Mouse (Mus musculus) testis, adult 2 months (tissue): ENCODE results near the gene Igsf21. TPM values are rescaled to one million over a fixed set of nuclear protein-coding genes. Genes with fewer than 3 reads are reported as not detected.

Experiments
- H3K27ac ChIP-seq: fragments of 200-500 bp; 2 replicates; pipeline ENCODE4 v1.5.1; 2012; ENCODE audit warnings: low read depth, low read length; ENCODE audit not compliant: control insufficient read depth, insufficient read depth
- H3K27me3 ChIP-seq: fragments of 200-500 bp; 2 replicates; pipeline ENCODE4 v1.6.1; 2012; ENCODE audit warnings: mild to moderate bottlenecking, low read length, moderate library complexity; ENCODE audit not compliant: control insufficient read depth, insufficient read depth
- H3K36me3 ChIP-seq: fragments of 200-500 bp; 2 replicates; pipeline ENCODE4 v1.6.1; 2012; ENCODE audit warnings: mild to moderate bottlenecking, low read length; ENCODE audit not compliant: control insufficient read depth, insufficient read depth
- H3K4me1 ChIP-seq: fragments of 200-500 bp; 2 replicates; pipeline ENCODE4 v1.6.1; 2012; ENCODE audit warnings: low read length; ENCODE audit not compliant: control insufficient read depth, insufficient read depth
- H3K4me3 ChIP-seq: fragments of 200-500 bp; 2 replicates; pipeline ENCODE4 v1.5.1; 2012; ENCODE audit warnings: low read depth, mild to moderate bottlenecking, low read length, moderate library complexity, mixed read lengths; ENCODE audit not compliant: control insufficient read depth
- CTCF ChIP-seq: fragments of 200-500 bp; IDR thresholded peaks from 2 replicates; pipeline ENCODE4 v1.5.1; 2012; ENCODE audit warnings: low read depth, mild to moderate bottlenecking, inconsistent platforms, low read length, moderate library complexity; ENCODE audit not compliant: control insufficient read depth, insufficient read depth, insufficient replicate concordance
- POLR2A ChIP-seq: fragments of 200-500 bp; IDR thresholded peaks from 2 replicates; pipeline ENCODE4 v1.6.1; 2012; ENCODE audit warnings: low read depth, mild to moderate bottlenecking, inconsistent platforms, low read length, moderate library complexity; ENCODE audit not compliant: control insufficient read depth
- polyA plus RNA-seq: library from polyadenylated mRNA; depleted of rRNA; stranded (reverse); fragments of >200 nt; gene quantifications from 2 replicates; pipeline ENCODE4 v1.2.3, GENCODE M21; 2012

Gene Igsf21
- polyA plus RNA-seq, 1 experiment, result 0.41 TPM

- H3K4me3 ChIP-seq, result no peak overlapping the region
- H3K4me1 ChIP-seq, result peaks cover 9% of the 10 kb centered on the region
- H3K36me3 ChIP-seq, result no peaks in the 10 kb centered on the region
- H3K27ac ChIP-seq, result no peak overlapping the region
- H3K27me3 ChIP-seq, result no peaks in the 10 kb centered on the region
- no peak for TF ChIP-seq POLR2A
- no peak for TF ChIP-seq CTCF
Measured at GRCm38 (mm10) chr4:140210129-140210890, 36.3 kb downstream of the Igsf21 start.

GRCm38 (mm10) chr4:140205811-140206231, 40.8 kb downstream of the Igsf21 start:
- H3K27me3 ChIP-seq, result no peaks in the 10 kb centered on the region
- no peaks in the 10 kb centered on the region for H3K4me1 ChIP-seq
- no peaks in the 10 kb centered on the region for H3K36me3 ChIP-seq
- no peak for TF ChIP-seq CTCF
- TF ChIP-seq POLR2A, result no peak
- no peak overlapping the region for H3K4me3 ChIP-seq
- H3K27ac ChIP-seq, result no peak overlapping the region

GRCm38 (mm10) chr4:140204775-140205174, 41.8 kb downstream of the Igsf21 start:
- Histone ChIP-seq H3K4me3 (no peak overlapping the region), H3K27me3 (no peaks in the 10 kb centered on the region), H3K4me1 (no peaks in the 10 kb centered on the region), H3K36me3 (no peaks in the 10 kb centered on the region), H3K27ac (no peak overlapping the region)
- TF ChIP-seq POLR2A (no peak), CTCF (no peak)

- Histone ChIP-seq H3K36me3 (no peaks in the 10 kb centered on the region), H3K27me3 (no peaks in the 10 kb centered on the region), H3K4me1 (no peaks in the 10 kb centered on the region), H3K27ac (no peak overlapping the region), H3K4me3 (no peak overlapping the region)
- TF ChIP-seq CTCF (no peak), POLR2A (no peak)
Measured at GRCm38 (mm10) chr4:140203696-140204272, 42.8 kb downstream of the Igsf21 start.

GRCm38 (mm10) chr4:140202196-140202595, 44.4 kb downstream of the Igsf21 start:
- TF ChIP-seq POLR2A (no peak), CTCF (no peak)
- H3K27ac ChIP-seq, result no peak overlapping the region
- H3K4me1 ChIP-seq, result no peaks in the 10 kb centered on the region
- H3K27me3 ChIP-seq, result no peaks in the 10 kb centered on the region
- H3K36me3 ChIP-seq, result no peaks in the 10 kb centered on the region
- H3K4me3 ChIP-seq, result no peak overlapping the region; the same call in 1 of the 2 replicates

GRCm38 (mm10) chr4:140200296-140200695, 46.3 kb downstream of the Igsf21 start:
- H3K36me3 ChIP-seq, result no peaks in the 10 kb centered on the region
- no peak overlapping the region for H3K27ac ChIP-seq
- no peaks in the 10 kb centered on the region for H3K27me3 ChIP-seq
- TF ChIP-seq POLR2A (no peak), CTCF (no peak)
- H3K4me3 ChIP-seq, result no peak overlapping the region
- H3K4me1 ChIP-seq, result no peaks in the 10 kb centered on the region

GRCm38 (mm10) chr4:140196717-140197116, 49.9 kb downstream of the Igsf21 start:
- H3K27me3 ChIP-seq, result no peaks in the 10 kb centered on the region
- H3K4me1 ChIP-seq, result no peaks in the 10 kb centered on the region
- TF ChIP-seq CTCF (no peak), POLR2A (no peak)

More at GRCm38 (mm10) chr4:140196717-140197116, 49.9 kb downstream of the Igsf21 start:
- Histone ChIP-seq H3K27ac (no peak overlapping the region), H3K4me3 (no peak overlapping the region), H3K36me3 (no peaks in the 10 kb centered on the region)
